Comparison of ENCODE assay signal across 11 mouse cellular contexts in genomic region chr4:29118679-29119479, GRCm38 (mm10).
DNase-seq lines count a peak whose midpoint lies in the region; ATAC-seq lines count a peak whose summit lies in the region.
"Had no signal": no experiment of that assay in that cellular context is flagged by ENCODE, and none has a peak within 500 bp of the region (broad histone marks: within the 10 kb centered on the region; RNA-seq: fewer than 3 reads in every experiment).

No protein-coding gene starts in this region.

- H3K27ac ChIP-seq in kidney, embryonic 14.5 days (ENCODE audit: low read depth, low read length) = no peak overlapping the region
- peak overlapping the region; percentile 63; the same call in 1 of the 2 replicates for H3K27ac ChIP-seq in midbrain, embryonic 10.5 days (replicated peaks)
- no peak overlapping the region for H3K27ac ChIP-seq in midbrain, embryonic 15.5 days
- H3K27ac ChIP-seq in limb, embryonic 15.5 days = peak overlapping the region; percentile 69; the same call in 1 of the 2 replicates
- H3K27ac ChIP-seq: hindbrain, embryonic 12.5 days; liver, embryonic 15.5 days had no signal

- no peaks in the 10 kb centered on the region for H3K36me3 ChIP-seq in kidney, embryonic 14.5 days (ENCODE audit: control insufficient read depth, insufficient read depth, low read length)
- no peaks in the 10 kb centered on the region for H3K36me3 ChIP-seq in midbrain, embryonic 10.5 days
- H3K36me3 ChIP-seq in midbrain, embryonic 15.5 days (replicated peaks) = no peaks in the 10 kb centered on the region
- H3K36me3 ChIP-seq in limb, embryonic 15.5 days = no peaks in the 10 kb centered on the region
- H3K36me3 ChIP-seq: hindbrain, embryonic 12.5 days; liver, embryonic 15.5 days had no signal

- H3K9ac ChIP-seq in kidney, embryonic 14.5 days (ENCODE audit: low read depth, low read length) = no peak overlapping the region
- H3K9ac ChIP-seq in midbrain, embryonic 15.5 days = no peak overlapping the region
- no peak overlapping the region for H3K9ac ChIP-seq in limb, embryonic 15.5 days
- H3K9ac ChIP-seq: hindbrain, embryonic 12.5 days; liver, embryonic 15.5 days had no signal

- no peak overlapping the region for H3K4me3 ChIP-seq in kidney, embryonic 14.5 days (ENCODE audit: low read length)
- H3K4me3 ChIP-seq in midbrain, embryonic 10.5 days = no peak overlapping the region
- no peak overlapping the region for H3K4me3 ChIP-seq in midbrain, embryonic 15.5 days
- no peak overlapping the region for H3K4me3 ChIP-seq in limb, embryonic 15.5 days
- H3K4me3 ChIP-seq: hindbrain, embryonic 12.5 days; liver, embryonic 15.5 days had no signal

- no peak overlapping the region for H3K4me2 ChIP-seq in kidney, embryonic 14.5 days (replicated peaks; ENCODE audit: low read depth, low read length)
- H3K4me2 ChIP-seq in midbrain, embryonic 15.5 days = no peak overlapping the region
- H3K4me2 ChIP-seq in limb, embryonic 15.5 days = no peak overlapping the region
- H3K4me2 ChIP-seq: hindbrain, embryonic 12.5 days; liver, embryonic 15.5 days had no signal

- DNase-seq in embryo, embryonic 10 days (ENCODE audit: low spot score) = peak; percentile 24
- no peak for DNase-seq in embryo, embryonic 9.5 days (ENCODE audit: extremely low spot score)
- DNase-seq in kidney, adult 9 months = no peak
- DNase-seq in midbrain, embryonic 10.5 days (ENCODE audit: low spot score) = no peak
- DNase-seq in left cerebral cortex, postnatal 10 days (ENCODE audit: extremely low spot score in 1 of 2, low spot score in 2 of 2) = no peak
- DNase-seq: thymus, adult 18-20 months had no signal

- peak; percentile 91; the same call in 1 of the 2 replicates for ATAC-seq in kidney, embryonic 14.5 days (ENCODE audit: low FRiP score, low TSS enrichment)
- ATAC-seq in midbrain, embryonic 15.5 days (replicated peaks) = no peak
- ATAC-seq in limb, embryonic 15.5 days (ENCODE audit: insufficient number of reproducible peaks, low FRiP score, low TSS enrichment, low read depth) = no peak

- intact Hi-C loops in left cerebral cortex, postnatal 10 days (cut with DNase I) = no loop called here

- 0 out of 2 replicates have a peak, but pooled peaks cover 4% of the 10 kb centered on the region for H3K4me1 ChIP-seq in kidney, embryonic 14.5 days (ENCODE audit: control insufficient read depth, insufficient read depth, low read length)
- H3K4me1 ChIP-seq in midbrain, embryonic 10.5 days = peaks cover 29% of the 10 kb centered on the region
- H3K4me1 ChIP-seq in midbrain, embryonic 15.5 days = no peaks in the 10 kb centered on the region
- H3K4me1 ChIP-seq in limb, embryonic 15.5 days = peaks cover 6% of the 10 kb centered on the region; the same call in 1 of the 2 replicates

- H3K27me3 ChIP-seq in kidney, embryonic 14.5 days (ENCODE audit: control insufficient read depth, insufficient read depth, low read length) = no peaks in the 10 kb centered on the region
- H3K27me3 ChIP-seq in midbrain, embryonic 10.5 days (ENCODE audit: low read depth, poor library complexity, severe bottlenecking) = peaks cover 78% of the 10 kb centered on the region
- H3K27me3 ChIP-seq in midbrain, embryonic 15.5 days (replicated peaks) = peaks cover 9% of the 10 kb centered on the region
- no peaks in the 10 kb centered on the region for H3K27me3 ChIP-seq in limb, embryonic 15.5 days
- H3K27me3 ChIP-seq: hindbrain, embryonic 12.5 days; liver, embryonic 15.5 days had no signal

- no peaks in the 10 kb centered on the region for H3K9me3 ChIP-seq in kidney, embryonic 14.5 days (ENCODE audit: control insufficient read depth, low read length)
- H3K9me3 ChIP-seq in midbrain, embryonic 10.5 days (replicated peaks) = no peaks in the 10 kb centered on the region
- no peaks in the 10 kb centered on the region for H3K9me3 ChIP-seq in midbrain, embryonic 15.5 days
- no peaks in the 10 kb centered on the region for H3K9me3 ChIP-seq in limb, embryonic 15.5 days
- H3K9me3 ChIP-seq: hindbrain, embryonic 12.5 days; liver, embryonic 15.5 days had no signal

- WGBS in kidney, embryonic 14.5 days = 12% methylated on average over 7 of the region's 7 CpGs
- 25% methylated on average over 7 of the region's 7 CpGs for WGBS in midbrain, embryonic 10.5 days
- 17% methylated on average over 7 of the region's 7 CpGs for WGBS in midbrain, embryonic 15.5 days
- 28% methylated on average over 7 of the region's 7 CpGs for WGBS in limb, embryonic 15.5 days

Comparison
In these comparisons a context has a peak if more than half of its experiments do, and no peak if none do; other contexts are left out.
1. H3K27ac ChIP-seq: peak in midbrain, embryonic 10.5 days (single experiment) and limb, embryonic 15.5 days (single experiment); none in kidney, embryonic 14.5 days (single experiment) and midbrain, embryonic 15.5 days (single experiment).